Mouse (Mus musculus) neural tube, embryonic 12.5 days (tissue): Measurements from ENCODE around the gene Ccnj. TPM values are rescaled to one million over a fixed set of nuclear protein-coding genes. Genes with fewer than 3 reads are reported as not detected.
A peak's percentile ranks its signal among the peaks of the same experiment; 100 is the strongest.

Experiments used
- ATAC-seq: fragments of 200-750 bp; cut with Nextera tagmentation; 2 replicates; pipeline ENCODE4 v1.8.0; 2017; ENCODE audit warnings: low read depth, mild to moderate bottlenecking, moderate TSS enrichment, moderate library complexity; ENCODE audit not compliant: low FRiP score
- H3K27ac ChIP-seq: fragments of 300-500 bp; sonication (generic); 2 replicates; pipeline ENCODE4 v1.5.1; 2016
- H3K27me3 ChIP-seq: fragments of 300-500 bp; sonication (generic); replicated peaks from 2 replicates; pipeline ENCODE4 v1.6.1; 2016; ENCODE audit warnings: mild to moderate bottlenecking
- H3K36me3 ChIP-seq: fragments of 300-500 bp; sonication (generic); 2 replicates; pipeline ENCODE4 v1.6.1; 2016; ENCODE audit warnings: mild to moderate bottlenecking
- H3K4me1 ChIP-seq: fragments of 300-500 bp; sonication (generic); 2 replicates; pipeline ENCODE4 v1.6.1; 2016
- H3K4me2 ChIP-seq: fragments of 300-500 bp; sonication (generic); replicated peaks from 2 replicates; pipeline ENCODE4 v1.6.1; 2016; ENCODE audit warnings: mild to moderate bottlenecking
- H3K4me3 ChIP-seq: fragments of 300-500 bp; sonication (generic); 2 replicates; pipeline ENCODE4 v1.5.1; 2016
- H3K9ac ChIP-seq: fragments of 300-500 bp; sonication (generic); 2 replicates; pipeline ENCODE4 v1.6.1; 2016; ENCODE audit warnings: mild to moderate bottlenecking
- H3K9me3 ChIP-seq: fragments of 300-500 bp; sonication (generic); 2 replicates; pipeline ENCODE4 v1.6.1; 2016; ENCODE audit warnings: mild to moderate bottlenecking
- WGBS: fragments of 180-500 bp; shearing (Covaris S2); methylation state at CpG from one replicate; pipeline ENCODE4 v1.1.7; 2016; 5-methylcytosine and 5-hydroxymethylcytosine counted together
- polyA plus RNA-seq: library from polyadenylated mRNA; unstranded; fragments of >200 nt; fragmentation: Nextera tagmentation; extraction: Ambion mirVana; gene quantifications from 2 replicates; pipeline ENCODE4 v1.2.1, GENCODE M21; 2016

The Ccnj gene
- 28.2 and 35.1 TPM in 2 replicates for polyA plus RNA-seq

DNA sequence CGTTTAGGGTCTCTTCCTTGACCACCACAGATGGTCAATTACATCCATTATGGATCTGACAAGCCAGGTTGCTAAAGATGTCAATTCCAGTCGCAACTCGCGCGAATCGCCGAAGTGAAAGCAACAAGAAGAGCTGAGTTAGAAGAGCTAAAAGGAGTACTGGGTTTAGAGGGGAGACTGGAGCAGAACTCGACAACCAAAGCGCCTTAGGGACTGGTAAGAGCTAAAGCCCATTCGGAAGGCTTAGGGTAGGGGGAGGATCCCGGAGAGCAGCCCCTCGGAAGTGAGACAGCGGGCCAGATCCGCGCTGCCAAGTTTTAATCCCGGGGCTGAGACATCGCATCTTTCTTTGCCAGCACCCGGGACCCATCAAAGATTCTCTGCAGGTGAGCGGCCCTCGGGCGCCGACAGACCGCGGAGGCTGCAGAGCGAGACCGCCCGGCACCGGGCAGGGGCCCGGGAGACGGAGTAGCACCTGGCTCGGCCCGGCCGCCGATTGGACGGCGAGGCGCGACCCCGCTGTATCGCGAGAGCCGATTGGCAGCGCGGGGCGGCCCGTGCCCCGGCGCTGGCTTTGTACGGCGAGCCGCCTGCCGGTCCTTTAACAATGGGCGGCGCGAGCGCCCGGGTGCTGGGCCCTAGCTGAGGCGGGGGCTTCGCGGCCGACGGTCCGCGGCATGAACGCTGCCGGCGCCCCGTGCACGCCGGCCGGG lies at the start of gene Ccnj:
TSS of gene Ccnj (plus strand) at position 577 of the 713 bp plus-strand sequence.
- WGBS = under 1% methylated on average over 71 of the region's 71 CpGs

DNA sequence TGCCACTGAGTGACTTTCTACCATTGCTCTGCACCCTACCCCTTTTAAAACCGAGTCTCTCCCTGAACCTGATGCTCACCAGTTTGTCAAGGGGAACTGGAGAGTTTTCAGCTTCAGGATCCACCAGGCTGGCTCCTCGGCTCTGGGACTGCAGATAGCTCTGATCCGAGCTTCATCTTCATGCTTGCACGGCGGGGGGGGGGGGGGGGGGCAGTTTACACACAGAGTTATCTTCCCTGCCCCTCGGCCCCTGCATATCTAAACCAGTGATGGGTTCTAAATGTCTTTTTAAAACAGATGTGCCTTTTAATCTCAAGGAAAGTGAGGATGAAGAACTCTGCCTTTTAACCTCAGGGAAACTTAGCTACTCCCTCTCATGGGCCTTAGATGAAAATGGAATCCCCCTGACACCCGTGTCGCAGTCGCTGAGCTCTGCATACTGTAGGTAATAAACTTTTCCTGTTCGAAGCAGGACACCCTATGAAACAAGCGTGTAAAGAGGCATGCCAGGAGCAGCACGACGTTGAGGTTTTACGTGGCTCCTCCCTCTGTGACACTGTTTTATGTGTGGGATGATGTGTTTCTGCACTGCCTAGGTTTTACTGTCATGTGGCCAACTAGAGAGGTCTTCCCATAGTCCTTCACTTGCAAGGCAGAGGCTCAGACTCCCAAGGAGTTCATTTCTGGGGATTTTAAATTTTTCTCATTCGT lies 42.9 kb upstream of the Ccnj start:
- 74% methylated on average over 15 of the region's 15 CpGs for WGBS
- Histone ChIP-seq H3K27me3 (no peaks in the 10 kb centered on the region), H3K36me3 (no peaks in the 10 kb centered on the region), H3K4me3 (no peak overlapping the region), H3K9ac (no peak overlapping the region), H3K9me3 (no peaks in the 10 kb centered on the region), H3K27ac (no peak overlapping the region), H3K4me1 (no peaks in the 10 kb centered on the region), H3K4me2 (no peak overlapping the region)
- ATAC-seq = no peak

More for the DNA sequence above, at the start of gene Ccnj:
- ATAC-seq = peak; percentile 99
- no peaks in the 10 kb centered on the region for H3K36me3 ChIP-seq
- H3K9ac ChIP-seq = peak within 1 kb of the TSS; percentile 97
- peak within 1 kb of the TSS; percentile 91 for H3K4me2 ChIP-seq
- no peaks in the 10 kb centered on the region for H3K27me3 ChIP-seq
- peaks cover 30% of the 10 kb centered on the region for H3K4me1 ChIP-seq
- peak within 1 kb of the TSS; percentile 81 for H3K27ac ChIP-seq
- peak within 1 kb of the TSS; percentile 90 for H3K4me3 ChIP-seq
- no peaks in the 10 kb centered on the region for H3K9me3 ChIP-seq

DNA sequence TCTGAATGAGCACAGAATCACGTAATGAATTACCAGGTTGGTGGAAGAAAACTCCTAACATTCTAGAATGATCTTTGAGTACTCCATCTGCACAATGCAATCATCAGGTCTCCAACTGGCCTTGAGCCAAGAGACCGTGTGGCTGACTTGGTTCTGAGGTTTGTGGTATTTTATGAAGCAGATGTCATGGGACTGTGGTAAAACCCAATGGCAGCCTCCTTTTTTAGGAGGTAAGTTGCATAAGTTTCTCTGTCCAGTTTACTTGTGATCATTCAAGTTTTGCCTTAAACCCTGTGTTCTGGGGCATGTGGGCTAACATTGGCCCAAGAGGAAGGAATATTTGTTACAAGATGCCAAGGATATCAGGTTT lies 42.4 kb upstream of the Ccnj start:
- no peak overlapping the region for H3K9ac ChIP-seq
- H3K27me3 ChIP-seq = no peaks in the 10 kb centered on the region
- no peak for ATAC-seq
- no peak overlapping the region for H3K4me2 ChIP-seq
- no peaks in the 10 kb centered on the region for H3K9me3 ChIP-seq
- no peak overlapping the region for H3K4me3 ChIP-seq
- no peaks in the 10 kb centered on the region for H3K4me1 ChIP-seq
- WGBS = 88% methylated on average over 2 of the region's 2 CpGs
- no peaks in the 10 kb centered on the region for H3K36me3 ChIP-seq
- no peak overlapping the region for H3K27ac ChIP-seq

DNA sequence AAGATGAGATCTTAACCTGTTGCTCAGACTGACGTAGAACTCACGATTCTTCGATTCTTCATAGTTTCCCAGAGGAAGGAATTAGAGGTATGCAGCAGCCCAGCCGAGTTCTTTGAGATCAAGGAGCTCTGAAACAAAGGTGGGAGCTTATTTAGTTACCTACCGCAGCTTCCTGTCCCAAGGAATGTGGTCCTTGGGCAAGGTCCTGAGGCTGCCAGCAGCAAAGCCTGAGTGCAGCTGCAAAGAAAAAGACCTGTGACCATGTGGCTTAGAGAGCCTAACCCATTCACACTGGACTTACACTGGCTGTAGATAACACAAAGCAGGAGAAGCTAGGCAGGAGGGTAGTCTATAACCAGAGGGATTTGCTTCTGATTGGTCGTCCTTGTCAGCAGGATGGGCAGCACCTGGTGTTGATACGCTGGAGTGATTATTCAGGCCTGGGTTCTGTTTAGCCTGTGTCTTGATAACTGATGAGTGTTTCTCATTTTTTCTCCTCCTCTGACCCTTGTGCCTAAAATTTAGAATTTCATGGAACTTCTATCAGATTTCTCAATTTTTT lies 25.8 kb upstream of the Ccnj start:
- H3K4me2 ChIP-seq = no peak overlapping the region
- H3K4me3 ChIP-seq = no peak overlapping the region
- H3K9me3 ChIP-seq = no peaks in the 10 kb centered on the region
- no peak overlapping the region for H3K9ac ChIP-seq
- H3K27me3 ChIP-seq = no peaks in the 10 kb centered on the region
- 37% methylated on average over 7 of the region's 7 CpGs for WGBS
- H3K4me1 ChIP-seq = no peaks in the 10 kb centered on the region
- no peak overlapping the region for H3K27ac ChIP-seq
- no peak for ATAC-seq
- no peaks in the 10 kb centered on the region for H3K36me3 ChIP-seq

DNA sequence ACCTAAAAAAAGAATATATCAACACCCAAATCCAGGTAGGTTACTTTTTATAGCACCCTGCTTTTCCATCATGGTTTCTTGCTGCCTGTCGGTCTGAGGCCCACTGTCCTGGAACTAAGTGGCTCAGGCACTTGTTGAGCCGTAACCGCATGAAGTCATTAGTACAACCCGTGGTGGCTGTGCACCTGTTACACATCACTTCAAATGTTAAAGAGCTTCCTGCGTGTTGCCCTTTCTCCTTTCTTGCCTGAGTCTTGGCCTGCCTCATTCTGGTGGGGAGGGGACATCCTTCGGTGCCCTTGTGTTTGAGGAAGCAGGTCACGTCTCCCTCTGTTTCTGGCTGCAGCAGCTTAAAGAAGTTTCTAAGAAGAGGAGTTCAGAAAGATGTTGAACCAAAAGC lies 21.2 kb upstream of the Ccnj start:
- Histone ChIP-seq H3K27ac (no peak overlapping the region), H3K27me3 (no peaks in the 10 kb centered on the region), H3K4me2 (no peak overlapping the region), H3K4me1 (no peaks in the 10 kb centered on the region), H3K36me3 (no peaks in the 10 kb centered on the region), H3K9me3 (no peaks in the 10 kb centered on the region), H3K4me3 (no peak overlapping the region), H3K9ac (no peak overlapping the region)
- 72% methylated on average over 7 of the region's 7 CpGs for WGBS
- ATAC-seq = no peak

GRCm38 (mm10) chr19:40811840-40812239 lies 19.2 kb upstream of the Ccnj start:
- no peaks in the 10 kb centered on the region for H3K4me1 ChIP-seq
- H3K36me3 ChIP-seq = no peaks in the 10 kb centered on the region
- no peak overlapping the region for H3K9ac ChIP-seq
- H3K27ac ChIP-seq = no peak overlapping the region
- 88% methylated on average over 4 of the region's 4 CpGs for WGBS
- H3K27me3 ChIP-seq = no peaks in the 10 kb centered on the region
- no peak for ATAC-seq
- no peaks in the 10 kb centered on the region for H3K9me3 ChIP-seq
- no peak overlapping the region for H3K4me2 ChIP-seq
- H3K4me3 ChIP-seq = no peak overlapping the region

DNA sequence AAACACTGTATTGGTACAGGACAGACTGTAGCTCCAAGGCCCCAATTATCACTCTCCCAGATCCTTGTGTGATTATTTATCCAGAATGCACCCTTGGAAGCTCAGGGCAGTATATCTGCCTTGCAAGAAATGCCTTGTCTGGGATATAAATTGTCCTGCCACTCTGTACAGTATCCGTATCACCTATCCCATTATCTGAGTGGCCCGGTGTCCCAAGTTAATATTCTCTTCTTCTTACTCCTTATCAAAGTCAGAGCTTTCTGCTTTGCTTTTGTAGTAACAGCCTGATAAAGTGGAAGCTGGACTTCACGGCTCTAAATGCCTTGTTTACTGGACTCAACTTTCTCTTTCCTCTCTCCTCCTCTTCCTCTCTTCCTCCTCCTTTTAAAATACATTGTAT lies 18.3 kb upstream of the Ccnj start:
- no peak overlapping the region for H3K9ac ChIP-seq
- H3K4me2 ChIP-seq = no peak overlapping the region
- no peak for ATAC-seq
- 81% methylated on average over 3 of the region's 3 CpGs for WGBS
- no peaks in the 10 kb centered on the region for H3K36me3 ChIP-seq
- no peak overlapping the region for H3K27ac ChIP-seq
- H3K4me3 ChIP-seq = no peak overlapping the region
- no peaks in the 10 kb centered on the region for H3K9me3 ChIP-seq
- H3K27me3 ChIP-seq = no peaks in the 10 kb centered on the region
- H3K4me1 ChIP-seq = no peaks in the 10 kb centered on the region

GRCm38 (mm10) chr19:40813385-40813784 lies 17.7 kb upstream of the Ccnj start:
- Histone ChIP-seq H3K9me3 (no peaks in the 10 kb centered on the region), H3K27ac (no peak overlapping the region), H3K4me3 (no peak overlapping the region), H3K27me3 (no peaks in the 10 kb centered on the region), H3K36me3 (no peaks in the 10 kb centered on the region), H3K9ac (no peak overlapping the region), H3K4me1 (no peaks in the 10 kb centered on the region), H3K4me2 (no peak overlapping the region)
- WGBS = 86% methylated on average over 14 of the region's 14 CpGs
- ATAC-seq = no peak

- Histone ChIP-seq H3K4me2 (no peak overlapping the region), H3K9ac (no peak overlapping the region), H3K36me3 (no peaks in the 10 kb centered on the region), H3K4me1 (no peaks in the 10 kb centered on the region), H3K4me3 (no peak overlapping the region), H3K9me3 (no peaks in the 10 kb centered on the region), H3K27ac (no peak overlapping the region), H3K27me3 (no peaks in the 10 kb centered on the region; the same call in 1 of the 2 replicates)
- WGBS = 92% methylated on average over 7 of the region's 7 CpGs
- no peak for ATAC-seq
Measured at GRCm38 (mm10) chr19:40815645-40816183, 15.4 kb upstream of the Ccnj start.

GRCm38 (mm10) chr19:40817901-40818532 lies 13.1 kb upstream of the Ccnj start:
- ATAC-seq = no peak
- H3K9me3 ChIP-seq = no peaks in the 10 kb centered on the region
- H3K27me3 ChIP-seq = no peaks in the 10 kb centered on the region; the same call in 1 of the 2 replicates
- H3K27ac ChIP-seq = no peak overlapping the region
- 94% methylated on average over 6 of the region's 6 CpGs for WGBS
- no peak overlapping the region for H3K4me2 ChIP-seq
- H3K9ac ChIP-seq = no peak overlapping the region
- no peaks in the 10 kb centered on the region for H3K36me3 ChIP-seq
- no peaks in the 10 kb centered on the region for H3K4me1 ChIP-seq
- no peak overlapping the region for H3K4me3 ChIP-seq

- WGBS = 84% methylated on average over 7 of the region's 7 CpGs
- no peak overlapping the region for H3K4me2 ChIP-seq
- H3K9ac ChIP-seq = no peak overlapping the region
- H3K36me3 ChIP-seq = no peaks in the 10 kb centered on the region
- H3K9me3 ChIP-seq = no peaks in the 10 kb centered on the region
- no peak for ATAC-seq
- H3K27ac ChIP-seq = no peak overlapping the region
- H3K4me1 ChIP-seq = no peaks in the 10 kb centered on the region
- H3K27me3 ChIP-seq = no peaks in the 10 kb centered on the region; the same call in 1 of the 2 replicates
- H3K4me3 ChIP-seq = no peak overlapping the region
Measured at GRCm38 (mm10) chr19:40818764-40819163, 12.3 kb upstream of the Ccnj start.

DNA sequence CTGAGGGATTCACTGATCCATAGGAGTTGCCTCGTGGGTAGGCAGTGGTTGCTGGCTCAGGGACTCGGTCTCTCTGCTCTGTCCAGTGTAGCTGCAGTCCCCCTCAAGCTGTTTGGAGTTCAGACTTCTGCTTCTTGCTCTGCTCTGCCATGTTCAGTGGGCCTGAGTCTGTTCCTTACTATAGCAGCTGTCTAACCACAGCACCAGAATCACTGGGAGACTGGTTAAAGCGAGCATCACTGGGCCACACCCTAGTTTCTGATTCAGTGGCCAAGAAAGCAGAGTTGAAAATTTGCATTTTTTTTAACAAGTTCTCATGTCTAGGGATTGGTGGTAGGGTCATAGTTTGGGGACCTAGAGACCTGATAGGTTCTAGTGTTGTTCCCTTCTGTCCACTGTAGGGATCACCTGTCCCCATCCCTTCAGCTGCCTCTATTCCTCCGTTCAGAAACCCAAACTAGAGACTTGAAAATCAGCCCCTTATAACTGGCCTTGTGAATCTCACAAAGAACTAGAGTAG lies 9.7 kb upstream of the Ccnj start:
- no peak for ATAC-seq
- WGBS = 79% methylated on average over 4 of the region's 4 CpGs
- H3K27ac ChIP-seq = no peak overlapping the region

More for the DNA sequence above, 9.7 kb upstream of the Ccnj start:
- no peaks in the 10 kb centered on the region for H3K36me3 ChIP-seq
- H3K4me2 ChIP-seq = no peak overlapping the region
- no peaks in the 10 kb centered on the region for H3K4me1 ChIP-seq
- H3K9me3 ChIP-seq = no peaks in the 10 kb centered on the region
- no peak overlapping the region for H3K4me3 ChIP-seq
- H3K9ac ChIP-seq = no peak overlapping the region
- H3K27me3 ChIP-seq = no peaks in the 10 kb centered on the region; the same call in 1 of the 2 replicates
